Mouse (Mus musculus): Measurements from ENCODE around the gene Ankrd22. TPM values are rescaled to one million over a fixed set of nuclear protein-coding genes. Genes with fewer than 3 reads are reported as not detected.
A peak's percentile ranks its signal among the peaks of the same experiment; 100 is the strongest.
"Not testable (repeated sequence)": the region's sequence is repeated elsewhere in the genome, so short reads cannot be mapped to it uniquely, and the experiment has no call there.

Ankrd22 gene
- not detected for polyA plus RNA-seq (2017; shearing (Covaris generic))

DNA sequence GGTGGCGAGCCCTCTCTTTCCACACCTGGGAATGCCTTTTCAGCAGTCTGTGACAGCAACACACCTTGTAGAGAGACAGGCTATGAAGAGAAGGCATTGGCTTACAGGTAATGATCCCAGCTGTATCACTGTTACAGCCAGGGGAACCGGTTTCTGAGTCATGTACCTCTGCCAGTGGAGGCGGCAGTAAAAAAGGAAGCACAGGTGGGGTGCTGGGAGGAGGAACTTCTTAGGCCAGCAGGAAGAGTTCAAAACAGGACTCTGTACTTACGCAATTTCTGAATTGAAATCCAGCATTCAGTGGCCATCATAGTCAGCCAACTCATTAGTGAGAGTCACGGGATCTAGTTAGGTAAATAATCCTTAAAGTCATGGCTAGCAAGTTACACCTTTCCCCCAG is at the start of gene Ankrd22:
Gene Ankrd22, minus strand, starts transcription at position 163 of the 400 bp plus-strand sequence.
- no peak for ATAC-seq

DNA sequence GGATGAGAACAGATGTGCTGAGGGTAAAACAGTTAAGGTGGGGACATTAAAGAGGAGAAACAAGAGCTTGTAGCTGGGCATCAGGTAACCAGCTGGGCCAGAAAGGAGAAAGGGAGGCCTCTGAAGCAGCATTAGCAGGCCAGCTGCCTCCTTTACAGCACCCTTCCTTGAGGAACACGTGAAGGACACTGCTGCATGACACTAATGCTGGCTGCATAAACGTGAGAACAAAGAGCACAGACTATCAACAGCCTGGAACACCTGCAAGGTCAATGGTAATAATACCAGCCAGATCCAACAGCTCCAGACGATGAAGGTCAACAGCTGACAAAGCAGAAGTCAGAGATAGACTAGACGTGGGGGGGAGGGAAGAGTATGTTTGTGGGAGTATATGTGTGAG is 48.3 kb upstream of the Ankrd22 start:
- ATAC-seq: no peak

DNA sequence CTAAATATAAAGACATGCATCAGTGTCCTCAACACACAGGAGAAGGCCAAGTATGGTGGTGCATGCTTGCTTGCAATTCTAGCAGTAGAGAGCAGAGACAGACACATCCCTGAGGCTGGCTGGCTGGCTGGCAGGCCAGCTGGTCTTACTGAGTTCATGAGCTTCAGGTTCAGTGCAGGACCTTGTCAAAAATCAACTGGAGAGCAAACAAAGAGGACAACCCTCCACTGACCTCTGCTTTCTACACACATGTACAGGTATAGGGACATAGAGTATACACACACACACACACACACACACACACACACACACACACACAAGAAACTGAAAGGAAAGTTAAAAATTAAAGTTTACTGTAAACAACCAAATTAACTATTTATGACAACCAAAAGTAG is 47.4 kb upstream of the Ankrd22 start:
- no peak for ATAC-seq

DNA sequence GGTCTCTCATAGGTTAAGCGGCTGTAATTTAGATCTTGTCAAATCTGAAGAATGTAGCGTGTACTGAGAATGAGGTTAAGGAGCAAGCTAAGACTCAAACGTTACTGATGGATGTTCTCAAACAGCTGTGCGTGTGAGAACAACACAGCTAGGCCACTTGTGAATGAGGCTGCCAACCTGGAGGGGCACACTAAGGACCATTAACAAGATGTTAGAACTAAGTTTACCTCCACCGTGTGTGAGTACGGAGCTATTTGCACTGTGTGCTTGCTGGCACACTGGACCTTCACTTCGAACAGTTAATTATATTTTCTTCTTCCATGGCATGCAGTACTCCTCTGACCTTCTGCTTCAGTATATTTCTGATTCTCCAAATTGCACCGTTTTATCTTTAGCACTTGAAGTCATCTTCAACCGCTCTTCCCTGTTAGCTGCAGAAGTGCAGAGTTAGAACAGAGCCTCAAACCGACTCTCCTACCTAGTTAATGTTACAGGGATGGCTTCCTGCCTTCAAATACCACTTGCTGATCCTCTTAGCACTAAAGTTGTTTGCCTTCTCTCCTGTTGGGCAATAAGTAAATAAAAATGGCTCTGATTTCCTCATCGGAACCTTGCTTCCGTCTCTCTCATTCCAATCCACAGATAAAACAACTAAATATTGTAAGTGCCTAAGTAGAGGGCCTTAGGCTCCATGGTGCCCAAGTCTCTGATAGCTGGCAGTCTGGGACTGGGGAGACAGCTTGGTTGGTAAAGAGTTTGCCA is 46.8 kb upstream of the Ankrd22 start:
- ATAC-seq: no peak

DNA sequence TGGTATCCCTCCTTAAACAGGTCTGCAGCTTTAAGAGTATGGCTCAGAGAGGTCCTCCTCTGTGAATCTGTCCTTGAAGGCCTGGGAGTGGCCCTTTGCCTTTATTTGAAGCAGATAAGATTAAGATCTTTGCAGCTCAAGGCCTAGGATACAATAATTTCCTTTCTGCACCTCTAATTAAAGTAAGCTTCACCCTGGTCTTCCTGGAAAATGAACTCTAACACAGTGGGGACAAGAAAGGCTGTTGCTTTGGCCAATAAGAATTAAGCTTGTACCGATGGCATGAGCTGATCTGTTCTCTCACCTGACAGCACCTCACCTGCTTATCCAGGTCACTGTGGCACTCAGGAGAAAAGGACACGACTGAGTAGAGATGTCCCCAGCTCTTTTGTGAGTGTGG is 45.0 kb upstream of the Ankrd22 start:
- ATAC-seq: no peak

DNA sequence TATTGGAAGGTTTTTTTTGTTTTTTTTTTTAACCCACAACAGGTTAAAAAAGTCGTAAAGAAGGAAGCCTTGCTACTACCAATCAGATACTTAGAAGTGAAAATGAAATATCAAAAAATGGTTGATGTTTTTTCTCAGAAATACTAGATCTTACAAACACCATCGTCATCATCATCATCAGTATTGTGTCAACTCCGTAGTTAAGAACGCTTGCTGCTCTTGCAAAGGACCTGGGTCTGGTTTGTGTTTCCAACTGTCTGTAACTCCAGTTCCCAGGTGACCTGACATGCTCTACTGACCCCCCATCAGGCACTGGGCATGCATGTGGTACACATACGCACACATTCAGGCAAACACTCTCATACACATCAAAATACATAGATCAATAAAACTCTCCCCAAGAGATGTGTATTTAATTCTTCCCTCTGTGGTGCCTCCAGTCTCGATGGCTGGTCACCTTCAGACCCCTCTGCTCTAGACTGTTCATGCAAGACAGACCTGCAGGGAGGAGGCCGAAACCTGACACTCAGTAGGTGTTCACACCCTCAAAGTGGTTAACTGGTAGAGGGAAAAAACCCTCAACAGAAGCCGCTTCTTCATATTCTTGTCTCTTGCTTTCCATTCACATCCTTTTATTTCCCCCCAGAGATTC is 44.2 kb upstream of the Ankrd22 start:
- peak; percentile 52 for ATAC-seq

DNA sequence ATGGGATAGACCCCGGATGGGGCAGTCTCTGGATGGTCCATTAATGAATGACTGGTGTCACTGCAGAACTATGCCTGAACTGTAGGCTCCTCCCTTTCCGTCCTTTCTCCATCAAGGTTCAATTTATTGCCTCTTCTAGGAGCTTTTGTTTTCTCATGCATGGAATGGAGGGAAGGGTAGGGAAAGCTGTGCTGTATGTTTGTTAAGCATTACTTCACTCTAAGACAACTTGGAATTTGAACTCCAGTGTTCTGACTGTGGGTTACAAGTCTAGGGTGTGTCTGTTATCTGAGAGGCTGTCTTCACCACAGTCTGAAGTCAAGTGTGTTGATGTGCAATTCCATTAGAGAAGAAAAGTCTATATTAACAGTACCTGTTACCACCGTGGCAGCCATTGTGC is 43.2 kb upstream of the Ankrd22 start:
- ATAC-seq: no peak

DNA sequence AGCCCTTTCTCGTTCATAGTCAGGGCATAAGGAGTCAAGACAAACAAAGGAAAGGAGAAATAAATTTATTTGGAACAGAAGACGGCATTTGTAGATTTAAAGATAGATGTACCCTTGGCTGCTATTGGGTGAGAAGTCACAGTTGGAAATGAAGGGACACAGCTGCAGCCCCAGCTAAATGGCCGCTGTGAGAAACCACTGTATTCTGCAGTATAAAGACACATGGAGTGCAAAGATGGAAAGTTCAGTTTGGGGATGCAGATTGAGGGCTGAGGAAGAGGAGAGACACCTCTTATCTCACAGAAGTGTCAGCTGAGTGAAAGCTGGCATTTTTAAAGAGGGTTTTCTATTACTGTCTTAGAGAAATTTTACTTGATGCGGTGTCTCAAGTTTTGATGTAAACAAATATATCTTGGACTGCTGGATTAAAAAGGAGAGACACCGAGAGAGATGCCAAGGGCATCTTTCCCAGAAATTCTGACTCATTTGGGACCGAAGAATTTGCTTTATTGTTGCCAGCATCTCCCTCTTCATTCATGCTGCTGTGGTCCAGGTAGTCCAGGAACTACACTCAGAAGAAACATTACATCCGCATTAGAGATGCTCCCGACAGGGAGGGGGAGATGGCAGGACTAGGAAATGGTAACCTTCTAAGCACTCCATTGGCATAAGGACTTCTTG is 41.0 kb upstream of the Ankrd22 start:
- no peak for ATAC-seq

DNA sequence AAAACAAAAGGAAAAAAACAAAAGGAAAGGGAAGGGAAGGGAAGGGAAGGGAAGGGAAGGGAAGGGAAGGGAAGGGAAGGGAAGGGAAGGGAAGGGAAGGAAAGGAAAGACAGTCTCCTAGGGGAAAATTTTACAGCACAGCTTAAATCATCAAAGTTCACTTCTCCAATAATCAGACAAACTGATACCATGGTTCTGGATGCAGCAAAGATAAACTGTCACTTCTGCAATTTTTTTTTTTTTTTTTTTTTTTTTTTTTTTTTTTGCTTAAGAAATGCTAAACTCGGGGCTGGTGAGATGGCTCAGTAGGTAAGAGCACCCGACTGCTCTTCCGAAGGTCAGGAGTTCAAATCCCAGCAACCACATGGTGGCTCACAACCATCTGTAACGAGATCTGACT is 40.3 kb upstream of the Ankrd22 start:
- not testable (repeated sequence) for ATAC-seq

DNA sequence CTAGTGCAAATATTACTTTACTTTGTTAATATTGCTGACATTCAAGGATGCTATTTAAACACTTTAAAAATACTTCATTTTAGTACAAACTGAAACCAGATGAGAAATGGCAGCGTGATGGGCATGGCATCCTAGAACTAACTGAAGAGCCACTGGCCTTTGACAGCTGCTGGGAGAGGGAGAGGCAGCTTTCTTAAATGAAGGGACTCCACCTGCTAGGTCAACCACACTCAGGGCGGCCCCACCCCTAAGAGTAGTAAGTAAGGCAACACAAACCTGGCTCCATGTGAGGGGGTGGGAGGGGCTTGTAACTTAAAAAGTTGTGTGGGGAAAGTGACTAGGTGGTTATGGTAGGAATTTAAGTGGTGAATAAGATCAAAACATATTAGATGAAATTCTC is 36.8 kb upstream of the Ankrd22 start:
- peak; percentile 62 for ATAC-seq

DNA sequence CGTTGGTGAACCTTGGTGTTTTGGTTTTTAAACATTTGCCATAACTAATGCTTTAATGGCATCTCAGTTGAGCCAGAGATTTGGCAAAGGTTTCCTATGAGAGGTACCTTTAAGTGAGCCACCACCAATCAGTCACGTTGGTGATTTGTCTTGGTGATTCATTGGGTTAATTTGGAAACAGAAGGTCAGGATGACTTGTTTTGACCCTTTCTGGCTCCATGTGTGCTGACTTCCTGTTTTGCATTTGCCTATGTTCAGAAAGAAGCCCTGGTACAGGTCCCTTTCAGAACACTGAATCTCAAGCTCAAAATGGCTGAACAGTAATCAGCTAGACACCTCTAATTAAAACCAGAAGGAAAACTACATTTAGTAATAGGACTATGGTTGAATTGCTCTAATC is 33.6 kb upstream of the Ankrd22 start:
- ATAC-seq: peak; percentile 68

DNA sequence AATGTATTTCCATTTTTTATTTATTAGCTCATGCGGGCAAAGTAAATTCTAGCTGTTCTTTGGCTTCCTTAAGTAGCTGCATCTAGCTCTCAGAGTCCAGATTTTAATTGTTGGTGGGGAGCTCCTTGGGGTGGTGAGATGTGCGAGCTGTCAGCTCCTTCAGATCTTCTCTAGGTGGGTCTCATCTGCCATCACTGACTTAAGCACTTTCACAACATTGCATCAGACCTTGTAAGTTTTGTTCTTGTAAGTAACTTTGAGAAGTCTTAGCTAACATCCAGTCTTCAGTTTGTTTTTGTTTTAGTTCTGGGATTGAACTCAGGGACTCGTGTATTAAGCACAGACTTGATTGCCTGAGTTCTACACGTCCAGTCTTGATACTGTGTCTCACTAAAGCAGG is 33.0 kb upstream of the Ankrd22 start:
- no peak for ATAC-seq

DNA sequence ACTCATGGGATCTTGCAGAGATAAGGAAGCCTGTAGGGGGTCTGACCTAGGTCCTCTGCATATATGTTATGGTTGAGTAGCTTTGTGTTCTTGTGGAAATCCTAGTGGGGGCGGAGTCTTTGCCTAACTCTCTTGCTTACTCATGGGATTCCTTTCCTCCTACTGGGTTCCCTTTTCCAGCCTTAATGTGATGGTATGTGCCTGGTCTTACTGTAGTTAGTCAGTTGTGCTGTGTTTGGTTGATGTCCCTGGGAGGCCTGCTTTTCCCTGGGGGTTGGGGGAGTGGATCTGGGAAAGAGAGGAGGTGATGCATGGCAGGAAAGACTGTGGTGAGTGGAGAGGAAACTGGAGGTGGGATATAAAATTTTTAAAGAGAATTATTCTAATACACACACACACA is 32.2 kb upstream of the Ankrd22 start:
- no peak for ATAC-seq

DNA sequence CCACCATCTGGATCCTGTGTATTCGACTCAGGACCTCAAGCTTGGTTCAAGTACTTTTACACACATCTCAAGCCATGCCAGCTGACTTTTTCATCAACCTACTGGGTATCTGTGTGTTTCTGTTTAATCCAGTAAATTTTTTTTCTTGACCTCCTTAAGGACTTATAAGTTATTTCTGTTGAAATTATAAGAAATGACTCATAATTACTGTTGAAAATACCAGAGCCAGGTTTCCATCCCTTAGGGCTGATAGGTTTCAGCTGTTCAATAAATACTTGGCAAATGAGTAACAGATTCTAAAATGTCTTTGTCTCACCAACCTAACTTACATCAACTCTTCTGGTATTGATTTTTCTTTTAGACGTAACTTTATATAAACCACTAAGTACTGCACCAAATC is 29.2 kb upstream of the Ankrd22 start:
- no peak for ATAC-seq

DNA sequence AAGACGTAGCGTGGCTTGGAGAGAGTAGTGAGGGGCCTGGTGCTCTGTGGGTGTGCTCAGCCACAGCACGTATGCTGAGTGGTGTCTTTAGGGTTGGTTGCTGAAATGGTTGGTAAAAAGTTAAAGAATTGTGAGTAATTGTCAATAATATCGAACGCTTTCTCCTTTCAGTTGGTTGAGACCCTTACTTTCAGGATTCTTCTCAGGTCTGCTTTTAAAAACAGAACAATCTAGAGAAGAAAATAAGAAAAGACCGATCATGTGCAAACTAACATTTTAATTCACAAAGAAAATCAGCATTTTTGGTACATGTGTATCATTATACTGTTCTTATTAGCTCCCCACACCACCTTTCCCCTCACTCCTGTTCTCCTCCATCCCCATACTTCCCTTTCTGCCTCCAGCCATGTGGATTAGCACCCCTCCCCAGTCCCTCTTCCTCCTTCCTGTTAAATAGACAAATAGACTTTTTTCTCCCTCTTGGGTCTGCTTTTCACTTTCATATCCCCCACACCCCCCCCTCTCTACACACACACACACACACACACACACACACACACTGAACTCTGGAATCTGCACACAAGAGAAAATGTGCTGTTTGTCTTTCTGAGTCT is 28.4 kb upstream of the Ankrd22 start:
- ATAC-seq: no peak

DNA sequence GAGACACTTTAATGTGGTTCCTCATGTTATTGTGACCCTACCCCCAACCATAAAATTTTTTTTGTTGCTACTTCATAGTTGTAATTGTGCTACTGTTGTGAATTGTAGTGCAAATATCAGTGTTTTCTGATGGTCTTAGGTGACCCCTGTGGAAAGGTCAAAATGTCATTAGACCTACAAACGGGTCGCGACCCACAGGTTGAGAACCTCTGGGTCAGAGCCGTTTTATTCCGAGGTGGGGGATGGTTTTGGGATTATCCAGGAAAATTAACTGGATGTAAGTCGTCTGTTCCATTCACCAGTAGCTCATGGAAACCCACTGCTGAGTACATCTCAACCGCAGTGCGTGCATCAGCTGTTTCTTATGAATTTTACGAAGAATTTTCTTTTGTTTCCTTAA is 27.8 kb upstream of the Ankrd22 start:
- no peak for ATAC-seq

DNA sequence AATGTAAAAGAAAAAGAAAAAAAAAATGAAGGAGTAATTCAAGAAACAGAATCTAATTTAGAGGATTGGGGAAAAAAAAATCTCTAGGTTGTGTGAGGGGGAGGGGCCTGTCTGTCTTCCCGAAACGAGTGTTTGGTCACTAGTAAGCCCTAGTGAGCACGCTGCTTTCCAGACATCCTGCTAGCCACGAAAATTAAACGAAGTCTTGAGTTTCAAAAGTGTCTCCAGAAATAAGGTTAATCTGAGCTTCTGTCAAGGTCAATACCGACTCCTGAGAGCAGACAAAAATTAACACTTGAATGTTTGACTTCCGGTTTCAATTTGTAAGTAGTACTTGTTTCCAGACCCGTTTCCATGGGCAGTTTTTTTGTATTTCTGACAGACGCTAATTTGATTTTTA is 27.3 kb upstream of the Ankrd22 start:
- ATAC-seq: peak; percentile 13

DNA sequence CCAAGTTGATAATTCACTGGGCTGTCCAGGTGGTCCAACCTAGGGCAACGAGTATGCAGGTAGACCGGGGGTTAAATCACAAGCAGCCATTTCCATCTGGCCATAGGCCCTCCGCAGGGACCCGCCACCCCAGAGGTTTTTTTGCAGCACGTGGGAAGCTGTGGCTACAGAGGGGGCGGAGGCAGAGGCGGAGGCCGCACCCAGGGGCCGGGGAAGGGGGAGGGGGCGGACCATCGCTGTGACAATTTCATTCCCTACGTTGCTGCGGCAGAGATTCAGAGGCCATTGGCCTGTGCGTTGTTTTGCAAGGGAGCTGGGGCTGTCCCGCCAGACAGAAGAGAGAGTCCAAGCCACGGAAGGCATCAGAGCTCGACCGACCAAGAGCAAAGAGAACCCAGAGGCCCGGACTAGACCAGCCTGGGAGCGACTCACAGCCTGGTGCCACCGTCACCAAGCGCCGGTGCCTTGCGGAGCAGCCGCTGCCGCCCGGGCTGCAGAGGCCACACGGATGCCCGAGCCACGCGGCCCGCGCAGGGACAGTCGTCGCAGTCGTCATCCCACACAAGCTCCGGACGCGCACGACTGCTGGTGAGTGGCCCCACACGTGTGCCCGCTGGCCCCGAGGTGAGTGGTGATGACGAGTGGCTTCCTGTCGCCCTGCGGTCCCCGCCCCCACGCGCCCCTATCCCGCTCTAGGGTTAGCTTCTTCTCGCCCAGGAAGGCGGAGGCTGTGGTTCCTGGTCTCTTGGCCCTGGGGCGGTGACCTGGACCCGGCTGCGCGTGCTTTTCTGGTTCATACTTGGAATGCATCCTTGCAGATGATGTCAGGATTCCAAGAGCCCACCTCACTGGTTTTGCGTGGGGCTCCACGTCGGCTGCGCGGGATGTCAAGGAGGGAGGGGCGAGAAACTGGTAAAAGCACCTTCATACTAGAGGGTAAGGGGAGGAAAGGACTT is 26.4 kb upstream of the Ankrd22 start, which contains the start of gene Stambpl1:
Gene Stambpl1, plus strand, starts transcription at position 222 of the 956 bp plus-strand sequence.
- ATAC-seq: peak; percentile 87

DNA sequence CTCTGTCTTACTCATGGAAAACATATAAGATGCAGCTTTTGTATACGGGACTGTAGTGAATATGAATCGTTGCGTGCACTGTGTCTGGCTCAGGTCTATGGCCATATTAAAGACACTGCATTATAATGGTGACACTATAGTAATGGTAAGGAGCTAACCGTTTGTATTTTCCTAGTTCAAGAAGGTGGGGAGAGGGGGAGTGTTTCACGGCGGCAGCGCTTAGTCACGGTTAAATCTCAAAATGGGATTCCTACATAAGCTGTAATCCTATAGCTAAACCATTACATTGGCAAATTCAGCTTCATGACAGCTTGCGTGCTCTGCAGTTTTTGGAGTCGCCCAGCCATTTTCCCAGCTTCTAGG is 25.8 kb upstream of the Ankrd22 start:
- no peak for ATAC-seq

DNA sequence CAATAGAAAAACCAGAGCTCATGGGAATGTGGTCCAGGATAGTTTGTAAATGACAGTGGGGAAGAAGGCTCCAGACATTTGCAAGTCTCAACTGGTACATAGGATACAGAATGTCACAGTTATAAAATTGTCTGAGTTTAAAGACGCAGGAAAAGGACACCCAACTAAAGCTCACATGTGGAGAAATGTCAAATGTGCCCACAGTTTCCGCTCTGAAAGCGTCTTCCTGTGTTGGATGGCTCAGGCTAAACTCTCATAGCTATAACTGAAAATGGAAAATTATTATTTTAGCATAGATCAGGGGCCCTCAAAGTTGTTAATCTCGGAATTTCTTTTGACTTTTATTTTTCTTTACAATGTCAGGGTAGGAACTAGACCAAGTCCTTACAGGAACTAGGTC is 21.0 kb upstream of the Ankrd22 start:
- peak; percentile 89 for ATAC-seq

DNA sequence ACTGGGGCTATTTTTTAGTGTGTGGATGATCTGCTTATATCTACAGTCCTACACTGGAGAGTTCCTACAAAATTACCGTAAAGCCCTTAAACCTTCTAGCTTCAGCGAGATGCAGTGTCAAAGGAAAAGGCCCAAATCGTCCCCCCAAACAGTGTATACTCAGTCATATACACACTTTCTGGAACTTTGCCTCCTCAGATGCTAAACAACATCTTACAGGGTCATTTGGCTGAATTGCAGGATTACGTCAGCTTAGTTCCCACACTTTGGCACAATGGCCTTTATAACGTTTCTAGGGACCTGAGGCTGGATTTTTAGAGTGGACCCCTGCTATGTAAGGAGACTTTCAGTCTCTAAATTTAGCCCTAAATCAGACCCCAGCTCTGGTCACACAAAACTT is 16.6 kb upstream of the Ankrd22 start:
- ATAC-seq: no peak

DNA sequence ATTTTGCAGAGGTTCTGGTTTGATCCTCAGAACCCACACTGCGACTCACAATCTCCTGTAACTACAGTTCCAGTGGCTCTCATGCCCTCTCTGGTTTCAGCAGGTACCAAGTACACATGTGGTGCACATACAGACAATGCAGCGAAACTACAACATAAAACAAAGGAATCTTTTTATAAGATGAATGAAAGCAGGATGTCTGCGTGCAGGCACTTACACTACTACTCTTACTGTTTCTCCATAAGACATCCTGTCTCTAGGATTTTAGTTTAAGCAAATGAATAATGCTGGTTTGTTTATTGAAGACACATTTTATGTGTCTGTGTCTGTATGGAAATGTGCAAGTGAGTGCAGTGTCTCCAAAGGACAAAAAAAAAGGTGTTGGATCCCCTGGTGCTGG is 15.4 kb upstream of the Ankrd22 start:
- peak; percentile 62 for ATAC-seq
